Mouse (Mus musculus) CH12.LX (cell line): ENCODE data around the gene Dnajc13. TPM values are rescaled to one million over a fixed set of nuclear protein-coding genes. Genes with fewer than 3 reads are reported as not detected.
A peak's percentile ranks its signal among the peaks of the same experiment; 100 is the strongest.

Experiments used
- DNase-seq: peaks from one replicate; pipeline ENCODE4 v3.0.0-alpha.2; 2013; ENCODE audit errors: extremely low read depth
- H3K27ac ChIP-seq: 2 replicates; pipeline ENCODE4 v1.5.1; 2012; ENCODE audit warnings: low read depth, mild to moderate bottlenecking, control low read depth, moderate library complexity; ENCODE audit not compliant: insufficient read depth
- H3K27me3 ChIP-seq: replicated peaks from 2 replicates; pipeline ENCODE3; 2012; ENCODE audit warnings: inconsistent platforms
- H3K36me3 ChIP-seq, 2 experiments: replicated peaks in 1 of 2; 2 replicates each; pipeline versions ENCODE3 to v1.6.1; 2012; ENCODE audit warnings: inconsistent platforms in 1 of 2, low read length in 1 of 2, mild to moderate bottlenecking in 1 of 2, mixed read lengths in 1 of 2, moderate library complexity in 1 of 2; ENCODE audit not compliant: control insufficient read depth in 1 of 2, insufficient read depth in 1 of 2
- H3K4me1 ChIP-seq, 2 experiments: 2 replicates each; pipeline ENCODE4 v1.6.1; 2012; ENCODE audit warnings: inconsistent platforms in 1 of 2, moderate library complexity in 1 of 2; ENCODE audit not compliant: insufficient read depth in 2 of 2, control insufficient read depth in 1 of 2
- H3K4me2 ChIP-seq: 2 replicates; pipeline ENCODE4 v1.6.1; 2012; ENCODE audit warnings: low read depth, mild to moderate bottlenecking, control low read depth; ENCODE audit not compliant: poor library complexity, insufficient read depth, severe bottlenecking
- H3K4me3 ChIP-seq, 3 experiments: fragments of 150-350 bp in 1 of 3; sonication (generic) in 1 of 3; replicated peaks in 1 of 3; 2 replicates each; pipeline versions ENCODE3 to v1.5.1; 2011 to 2012; ENCODE audit warnings: low read depth in 2 of 3, low read length in 2 of 3, mild to moderate bottlenecking in 2 of 3, moderate library complexity in 2 of 3, control low read depth in 1 of 3, improper control_type of control experiment in 1 of 3, inconsistent platforms in 1 of 3, mixed read lengths in 1 of 3; ENCODE audit not compliant: poor library complexity in 1 of 3
- H3K79me2 ChIP-seq: replicated peaks from 2 replicates; pipeline ENCODE4 v1.6.1; 2012; ENCODE audit warnings: mild to moderate bottlenecking, moderate library complexity; ENCODE audit not compliant: control insufficient read depth, poor library complexity, insufficient read depth, severe bottlenecking; ENCODE audit errors: extremely low read depth
- H3K9ac ChIP-seq: 2 replicates; pipeline ENCODE4 v1.6.1; 2012; ENCODE audit warnings: low read depth, mild to moderate bottlenecking, control low read depth, moderate library complexity; ENCODE audit not compliant: insufficient read depth
- H3K9me3 ChIP-seq: replicated peaks from 2 replicates; pipeline ENCODE3; 2012; ENCODE audit warnings: low read length, inconsistent platforms, mixed read lengths
- CHD1 ChIP-seq: IDR thresholded peaks from 2 replicates; pipeline ENCODE4 v1.6.1; 2012; ENCODE audit warnings: low read depth, low read length, improper control_type of control experiment, inconsistent platforms
- CHD2 ChIP-seq: IDR thresholded peaks from 2 replicates; pipeline ENCODE4 v1.6.1; 2011; ENCODE audit warnings: low read length, improper control_type of control experiment
- CTCF ChIP-seq, 2 experiments: IDR thresholded peaks in 1 of 2; conservative IDR thresholded peaks in 1 of 2; 2 replicates each; pipeline ENCODE4 v1.5.1; 2011 to 2012; ENCODE audit warnings: low read depth in 2 of 2, low read length in 2 of 2, improper control_type of control experiment in 1 of 2, inconsistent platforms in 1 of 2, mild to moderate bottlenecking in 1 of 2, moderate library complexity in 1 of 2
- E2F4 ChIP-seq: IDR thresholded peaks from 2 replicates; pipeline ENCODE4 v1.6.1; 2011; ENCODE audit warnings: low read depth, low read length, improper control_type of control experiment; ENCODE audit not compliant: insufficient replicate concordance
- EP300 ChIP-seq: IDR thresholded peaks from 2 replicates; pipeline ENCODE4 v1.6.1; 2011; ENCODE audit warnings: low read length, improper control_type of control experiment
- GABPA ChIP-seq: IDR thresholded peaks from 2 replicates; pipeline ENCODE4 v1.6.1; 2012; ENCODE audit warnings: low read depth, low read length, improper control_type of control experiment, inconsistent platforms; ENCODE audit not compliant: insufficient replicate concordance
- HCFC1 ChIP-seq: IDR thresholded peaks from 2 replicates; pipeline ENCODE4 v1.6.1; 2012; ENCODE audit warnings: low read depth, mild to moderate bottlenecking, inconsistent platforms, low read length, improper control_type of control experiment
- JUND ChIP-seq: conservative IDR thresholded peaks from 2 replicates; pipeline ENCODE4 v1.6.1; 2011; ENCODE audit warnings: low read depth, low read length, improper control_type of control experiment
- MAFK ChIP-seq: IDR thresholded peaks from 2 replicates; pipeline ENCODE4 v1.6.1; 2011; ENCODE audit warnings: low read length, improper control_type of control experiment; ENCODE audit not compliant: insufficient replicate concordance
- MAX ChIP-seq: IDR thresholded peaks from 2 replicates; pipeline ENCODE4 v1.6.1; 2011; ENCODE audit warnings: low read length, improper control_type of control experiment
- MYC ChIP-seq: IDR thresholded peaks from 2 replicates; pipeline ENCODE4 v1.6.1; 2011; ENCODE audit warnings: low read depth, mild to moderate bottlenecking, improper control_type of control experiment, low read length
- RAD21 ChIP-seq: IDR thresholded peaks from 2 replicates; pipeline ENCODE4 v1.6.1; 2011; ENCODE audit warnings: low read depth, mild to moderate bottlenecking, low read length, improper control_type of control experiment, moderate library complexity
- SMC3 ChIP-seq: IDR thresholded peaks from 2 replicates; pipeline ENCODE4 v1.6.1; 2011; ENCODE audit warnings: low read depth, low read length, improper control_type of control experiment
- TCF12 ChIP-seq: IDR thresholded peaks from 2 replicates; pipeline ENCODE4 v1.6.1; 2014; ENCODE audit warnings: low read depth, mild to moderate bottlenecking, inconsistent platforms, low read length, improper control_type of control experiment
- USF1 ChIP-seq: IDR thresholded peaks from 2 replicates; pipeline ENCODE4 v1.6.1; 2014; ENCODE audit warnings: low read depth, mild to moderate bottlenecking, inconsistent platforms, low read length, improper control_type of control experiment
- ZKSCAN1 ChIP-seq: IDR thresholded peaks from 2 replicates; pipeline ENCODE4 v1.6.1; 2012; ENCODE audit warnings: low read depth, inconsistent platforms, low read length, improper control_type of control experiment, borderline replicate concordance
- dilution Hi-C: fragments of 300-500 bp; cut with MboI; formaldehyde crosslinking; loops from 2 replicates; pipeline ENCODE4 v1.14.3; 2020; ENCODE audit warnings: low sequenced_read_pairs; ENCODE audit not compliant: extremely low pct_unique_long_range_greater_than_20kb, extremely low pct_ligation_motif_present
- in situ Hi-C: fragments of 300-500 bp; cut with MboI; formaldehyde crosslinking; loops from 3 replicates; pipeline ENCODE4 v1.14.3; 2019; ENCODE audit warnings: low sequenced_read_pairs, low pct_ligation_motif_present, low pct_unique_long_range_greater_than_20kb, mixed read lengths
- polyA plus RNA-seq: library from polyadenylated mRNA; unstranded; fragments of >175 nt; gene quantifications from 2 replicates; pipeline ENCODE4 v1.2.1, GENCODE M21; 2012; ENCODE audit warnings: low read depth; ENCODE audit not compliant: insufficient read length
- total RNA-seq, 2 experiments: library from RNA; depleted of rRNA; stranded (reverse); fragments of 300-350 nt in 1 of 2; fragments of >200 nt in 1 of 2; gene quantifications; 2 replicates each; pipeline ENCODE4 v1.2.3; 2012 to 2014

The Dnajc13 gene
- total and polyA plus RNA-seq, 3 experiments, result 30.1 to 51.9 (median 30.4) TPM

GRCm38 (mm10) chr9:104144314-104144996, 118.3 kb downstream of the Dnajc13 start:
- no peak overlapping the region for H3K4me3 ChIP-seq

DNA sequence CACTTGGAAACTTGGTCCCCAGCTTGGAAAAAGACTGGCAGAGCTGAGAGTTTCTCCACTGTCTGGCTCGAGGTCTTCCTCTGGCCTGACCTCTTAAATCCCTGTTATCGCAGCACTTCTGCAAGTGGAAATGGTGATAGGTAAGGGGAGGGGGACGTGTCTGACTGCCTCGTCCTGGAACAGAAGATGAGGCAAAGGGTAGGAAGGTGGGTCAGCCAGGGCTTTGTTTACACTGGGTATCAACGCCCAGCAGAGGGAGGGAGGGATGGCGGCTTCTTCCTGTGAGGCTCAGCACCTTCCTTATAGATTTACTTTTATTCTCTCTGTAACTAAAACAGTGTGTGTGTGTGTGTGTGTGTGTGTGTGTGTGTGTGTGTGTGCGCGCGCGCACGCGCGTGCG, 119.9 kb downstream of the Dnajc13 start:
- H3K9ac ChIP-seq, result no peak overlapping the region
- dilution Hi-C loops, result no loop called here
- TF ChIP-seq EP300 (no peak), SMC3 (no peak), ZKSCAN1 (no peak), GABPA (no peak), E2F4 (no peak), JUND (no peak), HCFC1 (no peak), CHD1 (no peak), MYC (no peak), CHD2 (no peak), TCF12 (no peak), MAX (no peak)
- TF ChIP-seq, all 38 proteins: peak for 0
- Histone ChIP-seq H3K36me3 (no peaks in the 10 kb centered on the region), H3K79me2 (no peaks in the 10 kb centered on the region), H3K9me3 (peaks cover 4% of the 10 kb centered on the region), H3K4me3 (no peak overlapping the region), H3K27ac (no peak overlapping the region), H3K4me2 (no peak overlapping the region), H3K27me3 (no peaks in the 10 kb centered on the region), H3K4me1 (no peaks in the 10 kb centered on the region)
- DNase-seq, result no peak
- in situ Hi-C loops, result no loop called here

More at GRCm38 (mm10) chr9:104144314-104144996, 118.3 kb downstream of the Dnajc13 start:
- in situ Hi-C loops, result no loop called here
- H3K9me3 ChIP-seq, result no peaks in the 10 kb centered on the region
- H3K27ac ChIP-seq, result no peak overlapping the region
- no peaks in the 10 kb centered on the region for H3K27me3 ChIP-seq
- peaks cover 0 to 2% of the 10 kb centered on the region in 2 experiments for H3K36me3 ChIP-seq
- no peak overlapping the region for H3K9ac ChIP-seq
- peak; percentile 6 for DNase-seq
- TF ChIP-seq MAFK, result no peak
- TF ChIP-seq CTCF (conservative IDR thresholded peaks at IDR 0.05 in 1 of 2, IDR thresholded peaks at IDR 0.05 in 1 of 2; ENCODE audit: low read depth in 2 of 2, low read length in 2 of 2), result peak; percentile 61 to 86
- TF ChIP-seq USF1, result no peak
- TF ChIP-seq ZKSCAN1, result no peak
- no peak for TF ChIP-seq GABPA
- peak; percentile 17 for TF ChIP-seq RAD21
- dilution Hi-C loops, result no loop called here
- H3K4me2 ChIP-seq, result no peak overlapping the region
- no peaks in the 10 kb centered on the region for H3K79me2 ChIP-seq
- no peaks in the 10 kb centered on the region for H3K4me1 ChIP-seq
